In the genomic region with DNA sequence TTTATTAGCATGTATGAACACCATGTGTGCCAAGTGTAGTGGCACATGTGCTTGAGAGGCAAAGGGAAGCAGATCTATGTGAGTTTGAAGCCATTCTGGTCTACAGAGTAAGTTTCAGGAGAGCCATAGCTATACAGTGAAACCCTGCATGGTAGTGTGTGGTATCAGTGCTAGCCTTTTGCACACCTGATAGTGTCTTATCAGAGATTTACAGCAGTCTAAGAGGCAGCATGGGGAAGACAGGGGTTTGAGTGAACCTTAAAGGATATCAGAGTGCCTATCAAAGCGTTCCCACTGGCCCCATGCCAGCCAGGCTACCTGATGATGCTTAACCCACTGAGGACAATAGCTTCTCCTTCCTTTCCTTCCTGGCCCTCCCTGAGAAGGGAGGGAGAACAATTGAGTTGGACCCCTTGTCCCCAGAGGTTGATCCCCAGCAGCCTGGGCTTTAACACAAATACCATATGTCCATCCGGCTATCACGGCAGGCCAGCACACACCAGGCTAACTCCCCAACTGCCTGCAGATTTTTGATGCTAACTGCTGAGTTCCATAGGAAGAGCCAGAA, we compare ENCODE assay signal across 8 mouse cellular contexts. TPM values are rescaled to one million over a fixed set of nuclear protein-coding genes. Genes with fewer than 3 reads are reported as not detected.
DNase-seq lines count a peak whose midpoint lies in the region.
"Had no signal": no experiment of that assay in that cellular context is flagged by ENCODE, and none has a peak within 500 bp of the region (broad histone marks: within the 10 kb centered on the region; RNA-seq: fewer than 3 reads in every experiment).

No protein-coding gene starts in this region.

- DNase-seq in gastrocnemius, postnatal 10 days, result peak; percentile 44
- no peak for DNase-seq in gastrocnemius, postnatal 4 days (ENCODE audit: low spot score in 2 of 2)
- DNase-seq in testis, postnatal 14 days (ENCODE audit: low spot score), result peak; percentile 5
- DNase-seq in testis, postnatal 10 days (ENCODE audit: low spot score), result no peak
- peak; percentile 65 to 66 for DNase-seq in heart, postnatal 14 days
- no peak for DNase-seq in left cerebral cortex, postnatal 14 days (ENCODE audit: low spot score in 2 of 2)
- DNase-seq in urinary bladder, adult 18-20 months (ENCODE audit: low spot score in 2 of 2), result no peak

- intact Hi-C loops in heart, postnatal 14 days (cut with DNase I), result loop anchor here (2.0 to 5.0 kb wide), 2 partner anchors 21 to 35 kb away; partner anchors contain the start of gene Car4
- intact Hi-C loops in left cerebral cortex, postnatal 14 days (cut with DNase I), result no loop called here

RNA-seq across cellular contexts. Expression of gene Car4, which starts 19.9 kb away (rescaled TPM):
- 10 to 100 TPM; 11.8 to 12.1 TPM for total RNA-seq in gastrocnemius, postnatal 10 days (2021)
- 1 to 10 TPM; 6.7 to 8.7 TPM for total RNA-seq in gastrocnemius, postnatal 4 days (2021)
- total RNA-seq in heart, postnatal 14 days (2021), result 10 to 100 TPM; 63.6 to 82.3 TPM
- total RNA-seq in left cerebral cortex, postnatal 14 days (2021), result 10 to 100 TPM; 75.6 to 99.5 TPM
- total RNA-seq: common myeloid progenitor, adult 5-6 weeks had no signal

Comparison
In these comparisons a context has a peak if more than half of its experiments do, and no peak if none do; other contexts are left out.
1. DNase-seq: peak in gastrocnemius, postnatal 10 days (single experiment), testis, postnatal 14 days (single experiment) and heart, postnatal 14 days (2 of 2); none in gastrocnemius, postnatal 4 days (0 of 2), testis, postnatal 10 days (single experiment), left cerebral cortex, postnatal 14 days (0 of 2) and urinary bladder, adult 18-20 months (0 of 2).
2. RNA of gene Car4, which starts 19.9 kb away (total RNA-seq): 75.6 to 99.5 TPM in left cerebral cortex, postnatal 14 days and 63.6 to 82.3 TPM in heart, postnatal 14 days; 11.8 to 12.1 TPM in gastrocnemius, postnatal 10 days and 6.7 to 8.7 TPM in gastrocnemius, postnatal 4 days; every median in the first group is over 4 times any median in the second.